Mouse (Mus musculus) intestine, postnatal 0 days (tissue): ENCODE results near the gene Map2k2. TPM values are rescaled to one million over a fixed set of nuclear protein-coding genes. Genes with fewer than 3 reads are reported as not detected.

Experiments
- ATAC-seq: fragments of 200-750 bp; cut with Nextera tagmentation; 2 replicates; pipeline ENCODE4 v1.8.0; 2017; ENCODE audit warnings: mild to moderate bottlenecking, moderate TSS enrichment, moderate library complexity
- H3K27ac ChIP-seq: fragments of 300-500 bp; sonication (generic); 2 replicates; pipeline ENCODE4 v1.5.1; 2014; ENCODE audit warnings: mild to moderate bottlenecking, low read depth, low read length, moderate library complexity
- H3K27me3 ChIP-seq: fragments of 300-500 bp; sonication (generic); replicated peaks from 2 replicates; pipeline ENCODE4 v1.6.1; 2014; ENCODE audit warnings: low read length, mixed read lengths; ENCODE audit not compliant: control insufficient read depth, insufficient read depth
- H3K36me3 ChIP-seq: fragments of 300-500 bp; sonication (generic); 2 replicates; pipeline ENCODE4 v1.6.1; 2014; ENCODE audit warnings: mild to moderate bottlenecking, moderate library complexity; ENCODE audit not compliant: control insufficient read depth, insufficient read depth
- H3K4me1 ChIP-seq: fragments of 300-500 bp; sonication (generic); replicated peaks from 2 replicates; pipeline ENCODE4 v1.6.1; 2014; ENCODE audit warnings: antibody characterized with exemption, low read length, mixed read lengths; ENCODE audit not compliant: control insufficient read depth, insufficient read depth
- H3K4me2 ChIP-seq: fragments of 300-500 bp; sonication (generic); replicated peaks from 2 replicates; pipeline ENCODE4 v1.6.1; 2014; ENCODE audit warnings: low read depth, mild to moderate bottlenecking, moderate library complexity
- H3K4me3 ChIP-seq: fragments of 300-500 bp; sonication (generic); 2 replicates; pipeline ENCODE4 v1.5.1; 2014; ENCODE audit warnings: low read depth, low read length
- H3K9ac ChIP-seq: fragments of 300-500 bp; sonication (generic); 2 replicates; pipeline ENCODE4 v1.6.1; 2014; ENCODE audit warnings: mild to moderate bottlenecking, low read depth, low read length
- H3K9me3 ChIP-seq: fragments of 300-500 bp; sonication (generic); 2 replicates; pipeline ENCODE4 v1.6.1; 2016; ENCODE audit warnings: mixed run types; ENCODE audit not compliant: control insufficient read depth
- CTCF ChIP-seq: sonication (generic); IDR thresholded peaks from 2 replicates; pipeline ENCODE4 v1.5.1; 2016; ENCODE audit warnings: low read depth, mild to moderate bottlenecking, control low read depth, antibody characterized with exemption, moderate library complexity
- WGBS: fragments of 180-500 bp; shearing (Covaris S2); extraction: QIAGEN DNeasy Blood & Tissue Kit; methylation state at CpG from one replicate; pipeline ENCODE4 v1.1.7; 2014; 5-methylcytosine and 5-hydroxymethylcytosine counted together
- polyA plus RNA-seq: library from polyadenylated mRNA; unstranded; fragments of >200 nt; fragmentation: Nextera tagmentation; extraction: Ambion mirVana; gene quantifications from 2 replicates; pipeline ENCODE4 v1.2.1, GENCODE M21; 2015

The Map2k2 gene
- polyA plus RNA-seq, 1 experiment from 2014 or later, result 258 TPM

DNA sequence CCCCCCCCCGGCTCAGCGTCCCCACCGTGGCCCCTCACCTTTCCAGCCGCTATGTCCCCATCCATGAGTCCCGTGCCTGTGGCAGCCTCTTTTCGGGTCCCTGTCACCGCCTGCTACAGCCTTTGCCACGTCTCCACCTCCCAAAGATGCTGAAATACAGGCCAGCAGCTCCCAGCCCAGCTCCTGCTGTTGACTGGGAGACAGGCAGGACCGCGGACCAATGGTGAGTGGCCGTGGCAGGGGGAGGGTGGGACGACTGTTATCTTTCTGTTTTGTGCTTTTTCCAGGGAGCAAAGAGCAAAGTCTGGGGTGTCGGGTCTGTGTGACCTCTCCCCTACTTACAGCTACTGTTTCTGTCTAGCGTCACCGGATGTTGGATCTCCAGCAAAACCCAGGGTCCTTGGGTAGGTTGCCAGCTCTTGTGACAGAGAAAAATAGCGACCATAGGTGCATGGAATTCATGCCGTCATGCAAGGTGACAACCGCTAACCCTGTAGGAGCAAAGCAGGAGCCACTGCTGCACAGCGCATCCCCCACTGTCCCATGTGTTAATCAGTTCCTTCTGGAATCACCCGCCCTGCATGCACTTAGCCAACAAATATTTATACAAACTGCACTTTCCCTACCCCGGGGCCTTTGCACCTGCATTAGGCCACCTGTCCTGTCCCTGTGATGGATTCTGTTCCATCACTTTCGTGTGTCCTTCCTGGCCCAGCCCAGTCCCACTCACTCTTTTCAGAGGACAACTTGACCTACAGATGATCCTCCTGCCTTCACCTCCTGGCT, 13.1 kb upstream of the Map2k2 start:
- H3K27ac ChIP-seq, result peak overlapping the region; percentile 89
- H3K36me3 ChIP-seq, result peaks cover 18% of the 10 kb centered on the region
- H3K4me1 ChIP-seq, result peaks cover 3% of the 10 kb centered on the region; the same call in 1 of the 2 replicates

DNA sequence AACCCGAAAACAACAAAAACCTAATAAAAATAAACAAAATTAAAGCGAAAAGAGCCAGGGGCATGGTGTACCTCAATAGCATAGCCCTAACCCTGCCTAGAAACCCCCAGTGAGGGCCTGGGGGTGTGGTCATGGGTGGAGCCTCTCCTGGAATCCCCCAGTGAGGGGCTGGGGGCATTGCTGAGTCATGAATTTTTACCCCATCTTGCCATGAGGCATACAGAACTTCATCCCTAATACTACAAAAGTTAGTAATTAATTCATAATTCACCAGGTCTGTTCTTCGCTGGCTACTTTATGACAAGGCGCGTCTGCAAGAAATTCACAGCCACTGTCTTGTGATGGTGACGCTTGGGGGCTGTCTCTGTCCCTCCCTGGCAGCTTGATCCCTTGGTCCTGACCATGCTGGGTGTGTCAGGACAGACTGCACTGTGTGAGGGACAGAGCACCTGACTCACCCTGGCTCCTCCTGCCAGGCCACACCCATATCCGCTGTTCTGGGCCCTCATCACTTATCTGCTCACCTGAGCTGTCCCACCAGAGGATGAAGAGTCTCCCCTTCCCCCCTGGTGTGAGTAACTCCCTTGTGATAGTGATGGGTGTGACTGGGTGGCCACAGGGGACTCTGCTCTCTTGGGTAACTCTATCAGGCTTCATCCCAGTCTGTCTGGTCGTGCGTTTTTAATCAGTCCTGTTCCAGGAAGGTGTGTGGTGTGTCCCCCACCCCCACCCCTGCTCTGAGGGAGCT, 10.6 kb upstream of the Map2k2 start:
- no peaks in the 10 kb centered on the region for H3K9me3 ChIP-seq
- TF ChIP-seq CTCF, result no peak
- H3K9ac ChIP-seq, result no peak overlapping the region
- no peak overlapping the region for H3K4me2 ChIP-seq
- no peaks in the 10 kb centered on the region for H3K36me3 ChIP-seq
- peak; percentile 88 for ATAC-seq
- 38% methylated on average over 9 of the region's 9 CpGs for WGBS
- H3K4me3 ChIP-seq, result no peak overlapping the region
- peaks cover 3% of the 10 kb centered on the region; the same call in 1 of the 2 replicates for H3K4me1 ChIP-seq
- peak overlapping the region; percentile 89 for H3K27ac ChIP-seq
- H3K27me3 ChIP-seq, result no peaks in the 10 kb centered on the region

More for the DNA sequence above, 13.1 kb upstream of the Map2k2 start:
- Histone ChIP-seq H3K9me3 (no peaks in the 10 kb centered on the region), H3K9ac (peak overlapping the region; percentile 50; the same call in 1 of the 2 replicates), H3K4me2 (peak overlapping the region; percentile 56), H3K27me3 (no peaks in the 10 kb centered on the region), H3K4me3 (peak overlapping the region; percentile 42)
- no peak for TF ChIP-seq CTCF
- WGBS, result 23% methylated on average over 21 of the region's 22 CpGs
- peak; percentile 76 for ATAC-seq

DNA sequence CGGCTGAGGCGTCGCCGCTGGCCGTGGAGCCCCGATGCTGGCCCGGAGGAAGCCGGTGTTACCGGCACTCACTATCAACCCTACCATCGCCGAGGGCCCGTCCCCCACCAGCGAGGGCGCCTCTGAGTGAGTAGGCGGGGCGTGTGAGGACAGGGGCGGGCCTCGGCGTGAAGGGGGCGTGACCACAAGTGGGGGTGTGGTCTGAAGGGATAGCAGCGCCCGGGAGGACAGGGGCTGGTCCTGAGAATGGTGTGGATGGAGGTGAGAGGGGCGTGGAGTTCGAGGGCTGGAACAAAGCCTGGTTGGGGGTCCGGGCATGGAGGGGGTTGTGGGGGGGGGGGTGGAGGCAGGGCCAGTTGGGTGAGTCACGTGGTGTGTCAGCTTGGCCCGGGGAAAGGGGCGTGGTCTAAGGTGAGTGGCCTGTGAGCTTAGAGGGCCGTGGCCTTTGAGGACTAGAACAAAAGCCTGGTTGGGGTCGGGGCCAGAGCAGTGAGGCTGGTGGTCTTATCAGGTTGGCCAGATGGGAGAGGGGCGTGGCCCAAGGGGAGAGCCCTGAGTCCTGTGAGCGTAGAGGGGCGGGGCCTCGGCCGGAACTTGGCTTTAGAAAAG, 502 bp downstream of the Map2k2 start:
- Histone ChIP-seq H3K36me3 (peaks cover 32% of the 10 kb centered on the region), H3K4me3 (peak overlapping the region; percentile 91), H3K27ac (peak overlapping the region; percentile 100), H3K4me2 (peak overlapping the region; percentile 76), H3K9ac (peak overlapping the region; percentile 97), H3K27me3 (no peaks in the 10 kb centered on the region), H3K4me1 (peaks cover 12% of the 10 kb centered on the region), H3K9me3 (no peaks in the 10 kb centered on the region)
- ATAC-seq, result peak; percentile 81
- TF ChIP-seq CTCF, result peak; percentile 66
- WGBS, result under 1% methylated on average over 35 of the region's 35 CpGs

DNA sequence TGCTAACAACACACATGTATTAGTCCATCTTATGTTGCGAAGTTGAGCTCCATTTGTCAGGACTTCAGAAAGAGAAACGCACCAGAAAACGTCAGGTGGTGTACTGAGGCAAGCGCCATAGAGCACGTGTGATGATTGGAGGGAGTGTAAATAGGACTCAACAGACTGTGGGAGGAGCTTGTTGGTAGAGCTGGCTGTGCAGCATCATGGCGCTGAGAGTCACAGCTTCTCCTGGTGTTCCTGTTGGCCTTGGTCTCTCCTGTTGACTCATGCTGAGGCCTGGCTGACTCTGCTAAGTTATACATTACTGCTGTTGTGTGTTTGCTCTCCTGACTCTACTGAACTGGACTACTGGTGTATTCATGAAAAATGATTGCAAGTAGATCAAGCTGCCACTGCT, 7.2 kb downstream of the Map2k2 start:
- H3K4me1 ChIP-seq, result no peaks in the 10 kb centered on the region

DNA sequence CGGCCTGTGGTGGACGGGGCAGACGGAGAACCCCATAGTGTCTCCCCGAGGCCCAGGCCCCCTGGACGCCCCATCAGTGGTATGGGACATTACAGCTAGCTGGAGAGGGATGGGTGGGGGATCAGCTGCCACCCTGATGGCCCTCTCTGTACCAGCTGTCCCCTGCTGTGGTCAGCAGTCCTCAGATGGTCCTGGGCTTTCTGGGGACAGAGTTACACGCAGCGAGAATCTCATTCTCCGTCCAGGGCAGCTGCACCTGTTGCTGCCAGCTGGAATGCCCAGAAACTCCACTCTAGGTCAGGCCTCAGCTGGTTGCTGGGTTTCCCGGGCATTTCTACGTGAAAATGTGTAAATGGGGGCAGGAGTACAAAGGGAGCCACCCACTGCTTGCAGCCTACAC, 13.9 kb downstream of the Map2k2 start:
- no peak overlapping the region for H3K27ac ChIP-seq
- WGBS, result 95% methylated on average over 10 of the region's 10 CpGs
- H3K9me3 ChIP-seq, result no peaks in the 10 kb centered on the region
- ATAC-seq, result no peak
- no peaks in the 10 kb centered on the region for H3K4me1 ChIP-seq
- H3K4me3 ChIP-seq, result no peak overlapping the region
- H3K27me3 ChIP-seq, result no peaks in the 10 kb centered on the region
- no peak overlapping the region for H3K9ac ChIP-seq
- TF ChIP-seq CTCF, result no peak
- no peak overlapping the region for H3K4me2 ChIP-seq
- H3K36me3 ChIP-seq, result peaks cover 88% of the 10 kb centered on the region

More for the DNA sequence above, 7.2 kb downstream of the Map2k2 start:
- ATAC-seq, result no peak
- H3K4me2 ChIP-seq, result no peak overlapping the region
- H3K9ac ChIP-seq, result no peak overlapping the region
- no peak overlapping the region for H3K4me3 ChIP-seq
- no peak for TF ChIP-seq CTCF
- H3K27ac ChIP-seq, result peak overlapping the region; percentile 35; the same call in 1 of the 2 replicates
- 87% methylated on average over 6 of the region's 6 CpGs for WGBS
- H3K27me3 ChIP-seq, result no peaks in the 10 kb centered on the region
- no peaks in the 10 kb centered on the region for H3K9me3 ChIP-seq
- peaks cover 88% of the 10 kb centered on the region for H3K36me3 ChIP-seq

DNA sequence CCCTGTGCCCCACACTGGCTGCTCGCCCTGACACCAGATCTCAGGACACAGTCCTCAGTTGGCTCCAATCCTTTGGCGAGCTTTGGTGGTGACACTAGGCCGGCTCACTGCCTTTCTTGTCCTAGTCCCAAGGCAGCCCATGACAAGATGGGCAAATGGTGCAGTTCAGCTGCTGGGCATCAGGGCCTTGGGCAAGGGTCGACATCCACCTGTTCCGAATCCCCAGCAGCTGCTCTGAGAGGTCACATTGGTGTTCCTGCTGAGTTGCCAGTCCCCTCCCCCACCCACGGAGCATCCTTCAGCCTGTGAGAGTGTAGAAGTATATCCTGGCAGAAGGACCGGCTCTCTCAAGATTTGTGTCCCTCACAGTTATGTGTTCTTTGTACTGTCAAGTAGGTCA, 14.9 kb downstream of the Map2k2 start:
- ATAC-seq, result no peak
- 83% methylated on average over 7 of the region's 7 CpGs for WGBS
- Histone ChIP-seq H3K27ac (no peak overlapping the region), H3K27me3 (no peaks in the 10 kb centered on the region), H3K4me2 (no peak overlapping the region), H3K4me3 (no peak overlapping the region), H3K9ac (no peak overlapping the region), H3K36me3 (peaks cover 78% of the 10 kb centered on the region), H3K9me3 (no peaks in the 10 kb centered on the region), H3K4me1 (no peaks in the 10 kb centered on the region)
- no peak for TF ChIP-seq CTCF
